Mouse (Mus musculus) hindbrain, embryonic 12.5 days (tissue): Measurements from ENCODE around the gene Pou2f2. TPM values are rescaled to one million over a fixed set of nuclear protein-coding genes. Genes with fewer than 3 reads are reported as not detected.

Experiments
- ATAC-seq: fragments of 200-750 bp; cut with Nextera tagmentation; 2 replicates; pipeline ENCODE4 v1.8.0; 2017; ENCODE audit warnings: moderate TSS enrichment; ENCODE audit not compliant: low FRiP score
- H3K27ac ChIP-seq: fragments of 300-500 bp; sonication (generic); 2 replicates; pipeline ENCODE4 v1.5.1; 2016; ENCODE audit warnings: mild to moderate bottlenecking
- H3K27me3 ChIP-seq: fragments of 300-500 bp; sonication (generic); 2 replicates; pipeline ENCODE4 v1.6.1; 2016; ENCODE audit warnings: mild to moderate bottlenecking
- H3K36me3 ChIP-seq: fragments of 300-500 bp; sonication (generic); 2 replicates; pipeline ENCODE4 v1.6.1; 2016; ENCODE audit warnings: mild to moderate bottlenecking
- H3K4me1 ChIP-seq: fragments of 300-500 bp; sonication (generic); 2 replicates; pipeline ENCODE4 v1.6.1; 2016
- H3K4me2 ChIP-seq: fragments of 300-500 bp; sonication (generic); replicated peaks from 2 replicates; pipeline ENCODE4 v1.6.1; 2016; ENCODE audit warnings: mild to moderate bottlenecking
- H3K4me3 ChIP-seq: fragments of 300-500 bp; sonication (generic); 2 replicates; pipeline ENCODE4 v1.5.1; 2016; ENCODE audit warnings: mild to moderate bottlenecking
- H3K9ac ChIP-seq: fragments of 300-500 bp; sonication (generic); 2 replicates; pipeline ENCODE4 v1.6.1; 2016; ENCODE audit warnings: mild to moderate bottlenecking, moderate library complexity
- H3K9me3 ChIP-seq: fragments of 300-500 bp; sonication (generic); replicated peaks from 2 replicates; pipeline ENCODE4 v1.6.1; 2016; ENCODE audit warnings: mild to moderate bottlenecking
- WGBS: fragments of 180-500 bp; shearing (Covaris S2); methylation state at CpG from one replicate; pipeline ENCODE4 v1.1.7; 2016; 5-methylcytosine and 5-hydroxymethylcytosine counted together
- polyA plus RNA-seq: library from polyadenylated mRNA; unstranded; fragments of >200 nt; fragmentation: Nextera tagmentation; extraction: Ambion mirVana; gene quantifications from 2 replicates; pipeline ENCODE4 v1.2.1, GENCODE M21; 2016

Pou2f2 gene
- polyA plus RNA-seq, 1 experiment from 2014 or later = 38.6 TPM

DNA sequence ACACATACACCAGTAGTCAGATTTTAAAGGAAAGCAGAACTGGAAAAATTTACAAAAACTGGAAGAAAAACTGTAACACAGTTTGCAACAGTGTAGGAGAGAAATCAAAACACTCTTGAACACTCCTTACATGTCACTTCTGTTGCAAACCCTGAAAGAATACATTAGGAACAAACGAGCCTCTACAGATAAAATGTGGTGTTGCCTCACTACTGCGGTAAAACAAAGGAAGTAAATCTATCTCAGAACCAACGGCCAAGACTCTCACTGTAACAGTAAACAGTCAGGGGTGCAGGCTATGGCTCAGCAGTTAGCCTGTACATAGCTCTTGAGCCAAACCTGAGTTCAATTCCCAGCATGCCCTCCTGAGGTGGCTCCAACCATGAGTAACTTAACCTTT, 33.6 kb upstream of the Pou2f2 start:
- Histone ChIP-seq H3K4me1 (no peaks in the 10 kb centered on the region; the same call in 1 of the 2 replicates), H3K27ac (no peak overlapping the region), H3K9me3 (no peaks in the 10 kb centered on the region), H3K9ac (no peak overlapping the region), H3K4me3 (no peak overlapping the region), H3K27me3 (no peaks in the 10 kb centered on the region), H3K36me3 (peaks cover 44% of the 10 kb centered on the region), H3K4me2 (no peak overlapping the region)
- ATAC-seq = no peak
- 83% methylated on average over 3 of the region's 3 CpGs for WGBS

DNA sequence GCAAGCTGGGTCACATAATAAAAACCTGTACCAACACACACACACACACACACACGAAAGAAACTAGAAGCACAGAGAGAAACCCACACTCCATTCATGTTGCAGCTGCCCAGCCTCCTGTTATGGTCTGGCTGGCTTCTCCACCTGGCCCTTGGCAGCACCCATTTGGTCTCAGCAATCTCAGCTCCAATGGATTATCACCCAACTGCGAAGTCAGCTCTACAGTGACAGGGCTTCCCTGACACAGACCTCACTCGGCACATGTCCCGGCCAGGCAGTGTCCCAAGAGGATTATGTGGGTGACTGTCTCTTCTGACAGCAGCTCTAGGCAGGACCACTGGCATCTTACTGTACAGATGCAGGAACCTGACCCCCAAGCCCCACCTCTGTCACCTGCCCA, 31.0 kb upstream of the Pou2f2 start:
- H3K36me3 ChIP-seq = peaks cover 50% of the 10 kb centered on the region
- ATAC-seq = no peak

DNA sequence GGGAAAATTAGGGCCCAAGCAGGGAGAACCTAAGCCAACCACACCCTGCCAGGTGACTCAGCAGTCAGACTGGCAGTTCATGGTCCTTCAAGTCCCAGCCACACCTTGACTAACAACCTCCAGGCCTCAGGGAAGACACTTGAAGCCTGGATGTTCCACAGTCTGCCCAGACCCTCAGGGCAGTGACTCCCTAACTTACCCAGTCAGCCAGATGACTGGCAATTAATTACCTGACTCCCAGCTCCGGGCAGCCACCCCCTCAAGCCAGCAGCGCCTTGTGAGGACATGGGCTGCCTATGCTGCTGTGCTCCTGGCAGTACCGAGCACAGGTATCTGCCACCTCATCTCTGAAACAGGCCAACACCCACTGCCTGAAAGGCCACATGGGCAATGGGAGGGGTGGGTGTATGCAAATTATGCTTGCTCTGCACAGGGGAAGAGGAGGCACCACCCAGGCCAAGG, 29.7 kb upstream of the Pou2f2 start:
- Histone ChIP-seq H3K9ac (no peak overlapping the region), H3K4me3 (no peak overlapping the region), H3K27me3 (no peaks in the 10 kb centered on the region), H3K4me1 (no peaks in the 10 kb centered on the region), H3K36me3 (peaks cover 50% of the 10 kb centered on the region), H3K4me2 (no peak overlapping the region), H3K9me3 (no peaks in the 10 kb centered on the region), H3K27ac (no peak overlapping the region)
- no peak for ATAC-seq
- WGBS = 69% methylated on average over 3 of the region's 3 CpGs

More for the DNA sequence above, 31.0 kb upstream of the Pou2f2 start:
- Histone ChIP-seq H3K27ac (no peak overlapping the region), H3K4me2 (no peak overlapping the region), H3K9ac (no peak overlapping the region), H3K9me3 (no peaks in the 10 kb centered on the region), H3K4me3 (no peak overlapping the region), H3K4me1 (no peaks in the 10 kb centered on the region), H3K27me3 (no peaks in the 10 kb centered on the region)
- 90% methylated on average over 4 of the region's 4 CpGs for WGBS

DNA sequence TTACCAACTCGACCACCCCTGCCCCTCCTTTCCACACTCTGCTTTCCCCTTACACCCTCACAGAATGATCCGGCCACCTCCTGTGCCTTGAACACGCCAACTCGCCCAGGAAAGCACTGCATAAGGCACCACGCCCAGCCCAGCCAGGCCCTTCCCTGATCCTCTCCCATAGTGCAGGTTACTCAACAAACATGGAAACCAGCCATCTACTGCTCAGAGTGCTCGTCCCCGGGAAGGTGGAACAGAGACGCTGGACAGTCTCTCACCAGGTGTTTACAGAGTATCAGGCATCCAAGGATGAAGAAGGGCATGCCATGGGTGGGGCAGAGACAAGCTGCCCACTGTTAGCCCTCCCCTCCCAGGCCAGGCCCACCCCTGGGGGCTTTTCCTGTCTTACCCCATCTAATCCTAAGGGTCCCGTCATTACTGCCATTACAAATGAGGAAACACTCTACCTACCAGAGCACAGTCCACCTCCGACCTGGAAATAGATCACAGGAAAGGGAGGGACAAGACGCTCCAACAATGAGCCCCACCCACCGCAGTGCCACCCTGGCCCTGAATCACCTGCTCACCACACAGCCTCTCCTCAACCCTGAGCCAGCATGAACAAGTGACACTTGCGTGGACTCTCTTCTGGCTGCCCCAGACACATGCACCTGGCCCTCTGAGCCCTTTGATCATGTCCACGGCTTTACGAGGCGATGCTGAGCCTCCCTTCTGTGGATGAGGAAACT, 26.7 kb upstream of the Pou2f2 start:
- peaks cover 62% of the 10 kb centered on the region for H3K36me3 ChIP-seq
- WGBS = 92% methylated on average over 16 of the region's 16 CpGs
- no peak overlapping the region for H3K9ac ChIP-seq
- no peak overlapping the region for H3K27ac ChIP-seq
- no peaks in the 10 kb centered on the region for H3K9me3 ChIP-seq
- ATAC-seq = no peak
- H3K27me3 ChIP-seq = no peaks in the 10 kb centered on the region
- H3K4me1 ChIP-seq = no peaks in the 10 kb centered on the region
- H3K4me3 ChIP-seq = no peak overlapping the region
- no peak overlapping the region for H3K4me2 ChIP-seq

DNA sequence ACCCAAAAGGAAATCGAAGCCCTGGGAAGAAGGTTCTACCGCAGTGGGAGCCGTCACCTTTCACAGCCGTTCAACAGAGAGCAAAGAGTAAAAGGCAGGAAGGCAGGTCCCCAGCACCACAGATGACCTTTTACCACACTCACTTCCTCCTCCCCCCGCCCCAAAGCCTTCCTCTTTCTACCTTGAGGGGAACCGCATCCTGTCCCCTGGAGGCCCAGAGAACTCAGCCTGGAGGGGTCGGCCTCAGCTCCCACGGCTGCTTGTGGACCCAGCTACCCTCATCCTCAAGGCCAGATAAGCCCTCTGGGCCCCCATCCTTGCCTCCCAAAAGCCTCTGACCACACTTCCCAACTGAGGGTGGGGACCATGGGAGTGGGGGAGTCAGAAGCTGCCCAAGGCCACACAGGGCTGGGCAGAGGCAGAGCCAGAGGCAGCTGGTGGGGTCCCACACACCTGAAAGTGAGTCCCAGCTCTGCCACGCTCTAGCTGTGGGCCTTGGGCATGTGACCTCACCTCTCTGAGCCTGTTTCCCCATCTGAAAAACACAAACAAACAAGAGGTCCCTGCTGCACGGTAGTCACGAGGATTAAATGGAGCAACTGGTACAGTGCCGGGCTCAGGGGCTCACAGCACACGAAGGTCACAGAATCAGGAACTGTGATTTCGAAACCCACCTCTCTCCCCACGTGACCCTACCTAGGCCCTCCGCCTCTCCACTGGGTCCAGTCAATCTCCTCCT, 26.0 kb upstream of the Pou2f2 start:
- no peaks in the 10 kb centered on the region for H3K27me3 ChIP-seq
- H3K27ac ChIP-seq = no peak overlapping the region
- peaks cover 55% of the 10 kb centered on the region for H3K36me3 ChIP-seq
- H3K4me1 ChIP-seq = no peaks in the 10 kb centered on the region
- 85% methylated on average over 16 of the region's 16 CpGs for WGBS
- H3K4me3 ChIP-seq = no peak overlapping the region
- no peak overlapping the region for H3K9ac ChIP-seq
- no peak overlapping the region for H3K4me2 ChIP-seq
- H3K9me3 ChIP-seq = no peaks in the 10 kb centered on the region
- ATAC-seq = no peak

DNA sequence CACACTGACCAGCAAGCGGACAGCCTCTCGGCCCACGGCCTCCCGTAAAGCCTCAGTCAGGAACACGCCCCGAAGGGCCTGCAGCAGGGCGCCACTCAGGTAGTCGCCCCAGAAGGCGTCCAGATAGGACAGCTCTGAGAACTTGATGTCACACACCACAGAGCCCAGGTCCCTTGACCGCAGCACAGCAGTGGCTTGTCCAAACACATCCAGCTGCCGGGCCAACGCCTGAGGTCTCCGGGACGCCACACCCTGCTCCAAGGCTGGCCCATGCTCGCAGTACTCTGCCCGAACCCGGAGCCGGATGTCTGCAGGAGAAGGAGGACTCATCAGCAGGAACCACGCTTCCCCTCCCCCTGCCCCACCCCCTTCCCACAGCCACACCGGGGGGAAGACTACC, 24.1 kb upstream of the Pou2f2 start:
- H3K27me3 ChIP-seq = no peaks in the 10 kb centered on the region
- no peak overlapping the region for H3K9ac ChIP-seq
- H3K9me3 ChIP-seq = no peaks in the 10 kb centered on the region
- no peak overlapping the region for H3K27ac ChIP-seq
- 92% methylated on average over 20 of the region's 20 CpGs for WGBS
- H3K4me3 ChIP-seq = no peak overlapping the region
- H3K4me1 ChIP-seq = no peaks in the 10 kb centered on the region
- no peak for ATAC-seq
- H3K36me3 ChIP-seq = peaks cover 38% of the 10 kb centered on the region
- H3K4me2 ChIP-seq = no peak overlapping the region

DNA sequence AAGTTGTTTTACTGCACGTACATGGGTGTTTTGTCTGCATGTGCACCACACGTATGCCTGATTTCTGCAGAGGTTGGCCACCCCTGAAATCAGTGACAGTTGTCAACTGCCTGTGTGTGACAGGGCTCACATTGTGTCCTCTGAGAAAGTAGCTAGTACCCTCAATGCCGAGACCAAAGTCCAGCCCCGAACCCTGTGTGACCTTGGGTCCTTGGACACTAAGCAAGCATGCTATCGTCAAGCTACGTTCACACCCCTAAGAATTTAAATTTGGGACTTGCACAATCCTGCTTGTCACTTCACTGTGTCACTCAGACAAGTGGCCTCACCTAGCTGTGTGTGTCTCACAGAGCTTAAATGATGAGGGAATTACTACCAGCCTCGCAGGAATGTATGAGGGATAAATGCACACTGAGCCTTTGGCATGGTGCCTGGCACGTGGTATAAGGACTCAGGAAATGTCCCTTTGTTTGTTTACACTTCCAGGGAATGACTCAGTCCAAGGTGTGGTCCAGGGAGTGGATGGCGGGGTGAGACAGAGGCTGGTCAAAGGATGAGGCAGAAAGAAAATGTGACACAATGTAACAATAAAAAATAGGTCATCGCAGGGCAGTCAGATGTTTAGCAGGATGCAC, 18.0 kb upstream of the Pou2f2 start:
- no peak for ATAC-seq
- 70% methylated on average over 10 of the region's 10 CpGs for WGBS

DNA sequence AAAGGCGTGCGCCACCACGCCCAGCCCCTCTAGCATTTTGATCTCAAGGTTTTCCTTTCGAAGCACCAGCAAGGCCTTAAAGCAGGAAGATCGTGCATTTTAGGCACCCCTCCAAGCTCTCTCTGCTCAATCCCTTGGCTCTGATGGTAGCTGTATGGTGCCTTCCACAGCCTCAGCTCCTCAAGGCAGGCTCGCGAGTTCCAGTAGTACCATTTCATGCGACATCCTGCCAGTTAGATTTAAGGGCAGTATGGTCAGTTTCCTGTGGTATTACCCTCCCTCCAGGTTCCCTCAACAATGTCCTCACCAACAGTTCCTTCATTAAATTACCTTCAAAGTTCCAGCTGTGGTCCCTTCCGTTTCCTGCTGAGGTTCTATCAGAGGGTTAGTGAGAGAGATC, 16.6 kb upstream of the Pou2f2 start:
- no peaks in the 10 kb centered on the region for H3K9me3 ChIP-seq
- no peak overlapping the region for H3K4me2 ChIP-seq
- H3K27me3 ChIP-seq = no peaks in the 10 kb centered on the region
- H3K27ac ChIP-seq = no peak overlapping the region
- no peaks in the 10 kb centered on the region for H3K4me1 ChIP-seq
- WGBS = 88% methylated on average over 9 of the region's 9 CpGs
- no peak overlapping the region for H3K9ac ChIP-seq
- no peak for ATAC-seq
- no peak overlapping the region for H3K4me3 ChIP-seq
- H3K36me3 ChIP-seq = no peaks in the 10 kb centered on the region

More for the DNA sequence above, 18.0 kb upstream of the Pou2f2 start:
- no peaks in the 10 kb centered on the region for H3K27me3 ChIP-seq
- no peak overlapping the region for H3K4me3 ChIP-seq
- no peaks in the 10 kb centered on the region for H3K4me1 ChIP-seq
- peaks cover 7% of the 10 kb centered on the region for H3K36me3 ChIP-seq
- H3K9me3 ChIP-seq = no peaks in the 10 kb centered on the region
- H3K9ac ChIP-seq = no peak overlapping the region
- no peak overlapping the region for H3K27ac ChIP-seq
- H3K4me2 ChIP-seq = no peak overlapping the region

DNA sequence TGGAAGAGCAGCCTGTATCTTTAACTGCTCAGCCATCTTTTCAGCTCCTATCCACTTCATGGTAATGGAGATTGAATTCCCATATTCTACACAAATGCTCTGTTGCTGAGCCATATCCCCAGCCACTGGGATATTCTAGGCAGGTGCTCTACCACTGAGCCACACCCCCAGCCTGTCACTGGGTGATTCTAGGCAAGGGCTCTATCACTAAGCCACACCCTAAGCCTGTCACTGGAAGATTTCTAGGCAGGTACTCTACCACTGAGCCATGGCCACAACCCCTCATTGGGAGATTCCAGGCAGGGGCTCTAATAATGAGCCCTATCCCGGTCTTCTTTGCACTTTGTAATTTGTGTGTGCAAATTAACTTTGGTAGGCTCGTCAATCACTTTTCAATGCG, 15.6 kb upstream of the Pou2f2 start:
- Histone ChIP-seq H3K9me3 (no peaks in the 10 kb centered on the region), H3K27me3 (no peaks in the 10 kb centered on the region), H3K4me1 (no peaks in the 10 kb centered on the region), H3K9ac (no peak overlapping the region), H3K4me2 (no peak overlapping the region), H3K4me3 (no peak overlapping the region), H3K36me3 (no peaks in the 10 kb centered on the region), H3K27ac (no peak overlapping the region)
- ATAC-seq = no peak
- 79% methylated on average over 3 of the region's 3 CpGs for WGBS

DNA sequence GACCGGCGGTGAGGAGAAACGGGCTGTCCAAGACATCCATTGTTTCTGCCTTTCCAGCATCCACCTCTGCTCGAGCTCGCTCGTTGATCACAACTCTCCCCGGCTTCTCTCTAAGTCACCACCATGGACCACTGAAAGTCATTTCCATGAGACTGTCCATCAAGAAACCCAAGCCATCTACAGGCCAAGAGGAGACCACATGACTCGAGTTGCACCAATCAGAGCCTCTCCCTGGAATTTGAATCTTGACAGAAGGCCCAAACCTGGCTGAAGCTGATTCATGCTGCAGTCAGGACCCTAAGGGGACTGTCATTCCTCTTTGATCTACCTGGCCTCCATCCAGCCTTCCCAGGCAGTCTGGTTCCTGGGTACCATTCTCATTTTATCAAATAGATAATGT, 12.6 kb upstream of the Pou2f2 start:
- Histone ChIP-seq H3K27ac (no peak overlapping the region), H3K4me2 (no peak overlapping the region), H3K9ac (no peak overlapping the region), H3K4me3 (no peak overlapping the region), H3K4me1 (no peaks in the 10 kb centered on the region), H3K27me3 (0 out of 2 replicates have a peak, but pooled peaks cover 2% of the 10 kb centered on the region), H3K9me3 (no peaks in the 10 kb centered on the region), H3K36me3 (no peaks in the 10 kb centered on the region)
- ATAC-seq = no peak
- WGBS = 77% methylated on average over 8 of the region's 8 CpGs

DNA sequence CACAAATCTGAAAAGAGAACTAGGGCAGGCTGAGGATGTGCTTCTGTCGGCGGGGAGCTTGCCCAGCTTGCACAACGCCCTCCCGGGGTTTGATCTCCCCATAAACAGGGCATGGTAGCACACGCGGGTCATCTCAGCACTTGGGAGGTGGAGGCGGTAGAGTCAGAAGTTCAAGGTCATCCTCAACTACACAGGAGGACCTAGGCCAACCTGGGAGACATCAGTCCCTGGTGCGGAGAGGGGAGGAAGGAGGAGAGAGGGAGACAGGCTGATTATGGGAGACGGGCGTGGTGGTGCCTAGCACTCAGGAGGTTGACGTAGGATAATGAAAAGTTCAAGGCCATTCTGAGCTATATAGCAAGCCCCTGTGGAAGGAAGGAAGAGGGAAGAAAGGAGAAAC, 11.3 kb upstream of the Pou2f2 start:
- WGBS = 84% methylated on average over 11 of the region's 11 CpGs
- Histone ChIP-seq H3K27ac (no peak overlapping the region), H3K9me3 (no peaks in the 10 kb centered on the region)

More for the DNA sequence above, 11.3 kb upstream of the Pou2f2 start:
- Histone ChIP-seq H3K4me3 (no peak overlapping the region), H3K9ac (no peak overlapping the region), H3K4me2 (no peak overlapping the region), H3K4me1 (no peaks in the 10 kb centered on the region), H3K36me3 (no peaks in the 10 kb centered on the region), H3K27me3 (peaks cover 2% of the 10 kb centered on the region; the same call in 1 of the 2 replicates)
- ATAC-seq = no peak
